ENCODE assay signal across 8 mouse cellular contexts in the genomic region with DNA sequence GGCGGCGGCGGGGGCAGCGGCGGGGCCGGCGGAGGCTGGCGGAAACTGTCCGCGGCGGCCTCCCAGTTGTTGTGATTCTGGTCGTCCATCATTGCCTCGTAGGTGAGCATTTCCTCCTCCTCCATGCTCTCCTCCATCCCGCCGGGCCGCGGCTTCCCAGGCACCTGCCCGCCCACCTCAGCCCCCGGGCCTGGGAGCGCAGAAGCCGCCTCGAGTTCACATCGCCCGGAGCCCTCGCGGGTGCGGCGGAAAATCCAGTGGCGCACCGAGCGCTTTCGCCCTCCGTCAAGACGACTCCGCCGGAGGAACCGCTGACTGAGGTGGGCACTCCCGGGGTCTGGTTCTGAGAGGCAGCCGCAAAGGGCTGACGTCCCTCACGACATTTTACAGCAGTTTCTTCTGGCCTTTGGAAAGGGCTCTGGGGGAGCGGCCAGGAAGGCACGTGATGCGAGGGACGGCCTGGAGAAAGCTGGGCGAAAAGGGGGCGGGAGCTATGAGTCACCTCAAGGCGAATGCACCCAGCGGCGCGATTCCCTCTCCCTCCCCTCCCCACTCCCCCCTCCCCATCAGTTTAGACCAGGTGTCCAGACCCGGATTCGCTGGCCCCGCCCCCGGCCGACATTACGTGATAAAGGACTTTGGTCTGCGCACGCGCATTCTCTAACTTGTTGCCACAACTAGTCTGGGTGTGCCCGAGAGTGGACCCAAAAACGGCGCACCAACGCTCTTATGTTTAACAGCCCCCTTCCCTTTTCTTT. TPM values are rescaled to one million over a fixed set of nuclear protein-coding genes. Genes with fewer than 3 reads are reported as not detected.
DNase-seq lines count a peak whose midpoint lies in the region; ATAC-seq and TF ChIP-seq lines count a peak whose summit lies in the region.

A gene (minus strand): TSS at position 444 of the 758 bp plus-strand sequence.

- TF ChIP-seq POLR2A in MEL (IDR thresholded peaks at IDR 0.05; ENCODE audit: control insufficient read depth in 1 of 2, insufficient read depth in 1 of 2, low read depth in 1 of 2, low read length in 2 of 2, poor library complexity in 1 of 2): peak; percentile 74 to 91
- peak; percentile 50; the same call in 1 of the 2 replicates for TF ChIP-seq POLR2A in cerebellum, adult 2 months (IDR thresholded peaks at IDR 0.05; ENCODE audit: borderline replicate concordance, insufficient read depth, low read length)

- peak within 1 kb of the TSS; percentile 63 for H3K4me2 ChIP-seq in forebrain, postnatal 0 days (ENCODE audit: low read depth)
- peak within 1 kb of the TSS; percentile 67 for H3K4me2 ChIP-seq in lung, embryonic 15.5 days

- WGBS in cerebellum, adult 2 months: 1% methylated on average over 63 of the region's 64 CpGs
- under 1% methylated on average over 64 of the region's 64 CpGs for WGBS in forebrain, postnatal 0 days
- WGBS in lung, embryonic 15.5 days: 1% methylated on average over 62 of the region's 64 CpGs

- peaks cover 36% of the 10 kb centered on the region for H3K79me2 ChIP-seq in MEL (ENCODE audit: control insufficient read depth, insufficient read depth, low read length, poor library complexity)

- H3K9ac ChIP-seq in MEL (ENCODE audit: control insufficient read depth, low read depth, low read length, poor library complexity, severe bottlenecking): peak within 1 kb of the TSS; percentile 95
- H3K9ac ChIP-seq in forebrain, postnatal 0 days: peak within 1 kb of the TSS; percentile 95
- H3K9ac ChIP-seq in lung, embryonic 15.5 days: peak within 1 kb of the TSS; percentile 97

- no peaks in the 10 kb centered on the region for H3K27me3 ChIP-seq in MEL (ENCODE audit: control insufficient read depth in 1 of 2, insufficient read depth in 2 of 2, low read length in 2 of 2)
- H3K27me3 ChIP-seq in cerebellum, adult 2 months (ENCODE audit: control insufficient read depth, insufficient read depth, low read length): no peaks in the 10 kb centered on the region
- H3K27me3 ChIP-seq in forebrain, postnatal 0 days (ENCODE audit: insufficient read depth, low read length): no peaks in the 10 kb centered on the region
- H3K27me3 ChIP-seq in lung, embryonic 15.5 days: no peaks in the 10 kb centered on the region

- H3K36me3 ChIP-seq in MEL (ENCODE audit: control insufficient read depth in 1 of 2, insufficient read depth in 2 of 2, low read length in 2 of 2): peaks cover 0 to 31% of the 10 kb centered on the region in 2 experiments; a peak in 3 of 4 replicates
- H3K36me3 ChIP-seq in forebrain, postnatal 0 days (ENCODE audit: insufficient read depth): no peaks in the 10 kb centered on the region
- H3K36me3 ChIP-seq in lung, embryonic 15.5 days: no peaks in the 10 kb centered on the region

- peaks cover 11 to 24% of the 10 kb centered on the region in 2 experiments; a peak in 3 of 4 replicates for H3K4me1 ChIP-seq in MEL (ENCODE audit: control insufficient read depth in 1 of 2, insufficient read depth in 2 of 2, low read length in 2 of 2)
- peaks cover 8% of the 10 kb centered on the region for H3K4me1 ChIP-seq in cerebellum, adult 2 months (ENCODE audit: control insufficient read depth, insufficient read depth, low read length)
- H3K4me1 ChIP-seq in forebrain, postnatal 0 days (ENCODE audit: insufficient read depth): peaks cover 20% of the 10 kb centered on the region
- peaks cover 21% of the 10 kb centered on the region for H3K4me1 ChIP-seq in lung, embryonic 15.5 days

- H3K4me3 ChIP-seq in MEL (ENCODE audit: control insufficient read depth in 1 of 2, insufficient read depth in 1 of 2, low read depth in 2 of 2, low read length in 2 of 2): peak within 1 kb of the TSS; percentile 76 to 97
- peak within 1 kb of the TSS; percentile 88 for H3K4me3 ChIP-seq in cerebellum, adult 2 months (replicated peaks; ENCODE audit: insufficient read depth, low read depth, low read length)
- H3K4me3 ChIP-seq in forebrain, postnatal 0 days (ENCODE audit: low read depth, low read length): peak within 1 kb of the TSS; percentile 65
- H3K4me3 ChIP-seq in lung, embryonic 15.5 days: peak within 1 kb of the TSS; percentile 100

- TF ChIP-seq RAD21 in MEL (IDR thresholded peaks at IDR 0.05; ENCODE audit: low read depth, low read length): no peak

- peak; percentile 95 for ATAC-seq in forebrain, postnatal 0 days
- ATAC-seq in lung, embryonic 15.5 days (ENCODE audit: borderline replicate concordance, extremely low read depth, low FRiP score, low TSS enrichment): peak; percentile 98

- H3K27ac ChIP-seq in MEL (ENCODE audit: control insufficient read depth, low read depth, low read length): peak within 1 kb of the TSS; percentile 81
- H3K27ac ChIP-seq in cerebellum, adult 2 months (ENCODE audit: insufficient read depth, low read length): peak within 1 kb of the TSS; percentile 78
- H3K27ac ChIP-seq in forebrain, postnatal 0 days (ENCODE audit: low read depth, low read length): peak within 1 kb of the TSS; percentile 81
- H3K27ac ChIP-seq in lung, embryonic 15.5 days: peak within 1 kb of the TSS; percentile 93

- no peaks in the 10 kb centered on the region for H3K9me3 ChIP-seq in MEL (replicated peaks; ENCODE audit: insufficient read depth, low read length)
- H3K9me3 ChIP-seq in forebrain, postnatal 0 days (ENCODE audit: low read length): no peaks in the 10 kb centered on the region
- H3K9me3 ChIP-seq in lung, embryonic 15.5 days: no peaks in the 10 kb centered on the region

- TF ChIP-seq EP300 in MEL (IDR thresholded peaks at IDR 0.05; ENCODE audit: low read depth in 1 of 2, low read length in 2 of 2): peak in 1 of 2 experiments; percentile 16; a peak in 1 of 4 replicates

- DNase-seq in MEL (ENCODE audit: low read depth, low spot score): peak; percentile 100
- DNase-seq in cerebellum, adult 2 months: peak; percentile 96 to 97
- peak; percentile 97 for DNase-seq in forebrain, postnatal 0 days
- DNase-seq in heart, postnatal 4 days: peak; percentile 98
- peak; percentile 93 to 94 for DNase-seq in layer of hippocampus, adult 8-10 months (ENCODE audit: low spot score in 2 of 2)
- DNase-seq in ovary, adult 18-20 months (ENCODE audit: low spot score): peak; percentile 97
- DNase-seq in thymus, postnatal 0 days (ENCODE audit: low spot score): peak; percentile 91

- TF ChIP-seq CTCF in MEL (IDR thresholded peaks at IDR 0.05 in 2 of 3, conservative IDR thresholded peaks at IDR 0.05 in 1 of 3; ENCODE audit: control insufficient read depth in 1 of 3, insufficient read depth in 1 of 3, low read depth in 2 of 3, low read length in 3 of 3, poor library complexity in 1 of 3, severe bottlenecking in 1 of 3): no peak
- no peak for TF ChIP-seq CTCF in cerebellum, adult 2 months (IDR thresholded peaks at IDR 0.05; ENCODE audit: borderline replicate concordance, insufficient read depth, low read depth, low read length)
- no peak for TF ChIP-seq CTCF in forebrain, postnatal 0 days (IDR thresholded peaks at IDR 0.05; ENCODE audit: low read depth)

TF ChIP-seq in MEL, 35 proteins besides CTCF, POLR2A, EP300 and RAD21 (continues in another document):
- TF ChIP-seq BHLHE40 (IDR thresholded peaks at IDR 0.05; ENCODE audit: borderline replicate concordance, low read depth, low read length) (peak; percentile 96), ZNF384 (IDR thresholded peaks at IDR 0.05; ENCODE audit: low read depth, low read length) (no peak), CHD2 (IDR thresholded peaks at IDR 0.05; ENCODE audit: low read length) (no peak), JUND (IDR thresholded peaks at IDR 0.05; ENCODE audit: low read depth, low read length) (no peak), MYC (IDR thresholded peaks at IDR 0.05; ENCODE audit: low read depth, low read length) (peak; percentile 60; the same call in 1 of the 2 replicates), GATA1 (IDR thresholded peaks at IDR 0.05; ENCODE audit: low read depth, low read length) (peak; percentile 2; the same call in 1 of the 2 replicates), ETS1 (IDR thresholded peaks at IDR 0.05; ENCODE audit: low read depth, low read length) (peak; percentile 81), NRF1 (IDR thresholded peaks at IDR 0.05; ENCODE audit: insufficient read depth, low read depth, low read length, poor library complexity, severe bottlenecking) (peak; percentile 76), ZC3H11A (IDR thresholded peaks at IDR 0.05; ENCODE audit: low read depth, low read length) (no peak), SIN3A (IDR thresholded peaks at IDR 0.05; ENCODE audit: low read length) (peak; percentile 45), POLR2AphosphoS2 (IDR thresholded peaks at IDR 0.05; ENCODE audit: low read length) (peak; percentile 90; the same call in 1 of the 2 replicates), USF1 (IDR thresholded peaks at IDR 0.05; ENCODE audit: low read depth, low read length) (peak; percentile 99), ZMIZ1 (IDR thresholded peaks at IDR 0.05; ENCODE audit: low read depth, low read length) (peak; percentile 77), MEF2A (IDR thresholded peaks at IDR 0.05; ENCODE audit: extremely low read depth, insufficient replicate concordance, low read depth, low read length, poor library complexity, severe bottlenecking) (no peak), KAT2A (conservative IDR thresholded peaks at IDR 0.05; ENCODE audit: low read depth, low read length) (peak; percentile 54; the same call in 1 of the 2 replicates), MXI1 (IDR thresholded peaks at IDR 0.05; ENCODE audit: low read depth, low read length) (peak; percentile 58; the same call in 1 of the 2 replicates), USF2 (IDR thresholded peaks at IDR 0.05; ENCODE audit: borderline replicate concordance in 1 of 2, insufficient read depth in 1 of 2, low read depth in 1 of 2, low read length in 2 of 2) (peak; percentile 71 to 93; a peak in 3 of 4 replicates), HCFC1 (IDR thresholded peaks at IDR 0.05; ENCODE audit: low read depth, low read length) (peak; percentile 87), UBTF (IDR thresholded peaks at IDR 0.05; ENCODE audit: borderline replicate concordance, insufficient read depth, low read depth, low read length) (no peak), POLR2AphosphoS5 (IDR thresholded peaks at IDR 0.05; ENCODE audit: borderline replicate concordance, low read depth, low read length) (no peak), ZKSCAN1 (IDR thresholded peaks at IDR 0.05; ENCODE audit: low read depth, low read length) (no peak)

RNA-seq across cellular contexts. Expression of the gene that starts here (rescaled TPM):
- 48.6 and 52.3 TPM in 2 replicates for total RNA-seq in MEL (2012; rRNA removed)
- 100 to 1,000 TPM in 1 of 2 experiments, 10 to 100 TPM in 1; 53.5 to 113 TPM for polyA plus RNA-seq in MEL (2012; ENCODE audit: insufficient read depth in 1 of 2, insufficient read length in 2 of 2, low read depth in 1 of 2, low replicate concordance in 2 of 2, missing spikeins in 1 of 2)
- 21.7 and 21.8 TPM in 2 replicates for polyA plus RNA-seq in cerebellum, adult 2 months (2012; rRNA removed)
- 50.3 and 55.8 TPM in 2 replicates for total RNA-seq in forebrain, postnatal 0 days (2014; rRNA removed)
- polyA plus RNA-seq in forebrain, postnatal 0 days (2015; fragmentation: Nextera tagmentation; extraction: Ambion mirVana): 9.6 and 14.4 TPM in 2 replicates
- 10 to 100 TPM; 28.9 to 29.6 TPM for total RNA-seq in heart, postnatal 4 days (2021)
- 10 to 100 TPM; 48.5 to 52.5 (median 49.6) TPM for total RNA-seq in layer of hippocampus, adult 8-10 months (2022)
- polyA plus RNA-seq in lung, embryonic 15.5 days (2015; fragmentation: Nextera tagmentation; extraction: Ambion mirVana): 22.4 and 25.7 TPM in 2 replicates
- 16.0 and 19.4 TPM in 2 replicates for polyA plus RNA-seq in thymus, postnatal 0 days (2015; fragmentation: Nextera tagmentation; extraction: Ambion mirVana)

Comparison
In these comparisons a context has a peak if more than half of its experiments do, and no peak if none do; other contexts are left out.
1. Peak in every context shown above with its lines: DNase-seq, ATAC-seq, H3K4me3 ChIP-seq and H3K27ac ChIP-seq.